Mouse (Mus musculus) MEL (cell line): ENCODE measurements around the gene Slfn2. TPM values are rescaled to one million over a fixed set of nuclear protein-coding genes. Genes with fewer than 3 reads are reported as not detected.

Experiments
- DNase-seq: peaks from one replicate; pipeline ENCODE4 v3.0.0; 2011; ENCODE audit warnings: low read depth, low spot score
- H3K27ac ChIP-seq: 2 replicates; pipeline ENCODE4 v1.5.1; 2012; ENCODE audit warnings: low read depth, mild to moderate bottlenecking, control low read depth, low read length, moderate library complexity; ENCODE audit not compliant: control insufficient read depth
- H3K27me3 ChIP-seq, 2 experiments: fragments of 150-350 bp in 1 of 2; sonication (generic) in 1 of 2; 2 replicates each; pipeline ENCODE4 v1.6.1; 2012; ENCODE audit warnings: low read length in 2 of 2, mild to moderate bottlenecking in 2 of 2, improper control_type of control experiment in 1 of 2, moderate library complexity in 1 of 2; ENCODE audit not compliant: insufficient read depth in 2 of 2, control insufficient read depth in 1 of 2
- H3K36me3 ChIP-seq, 2 experiments: 2 replicates each; pipeline ENCODE4 v1.6.1; 2012 to 2014; ENCODE audit warnings: low read length in 2 of 2, improper control_type of control experiment in 1 of 2, inconsistent platforms in 1 of 2, mild to moderate bottlenecking in 1 of 2; ENCODE audit not compliant: insufficient read depth in 2 of 2, control insufficient read depth in 1 of 2
- H3K4me1 ChIP-seq, 2 experiments: fragments of 150-350 bp in 1 of 2; sonication (generic) in 1 of 2; 2 replicates each; pipeline ENCODE4 v1.6.1; 2012; ENCODE audit warnings: low read length in 2 of 2, improper control_type of control experiment in 1 of 2, mild to moderate bottlenecking in 1 of 2; ENCODE audit not compliant: insufficient read depth in 2 of 2, control insufficient read depth in 1 of 2
- H3K4me3 ChIP-seq, 2 experiments: fragments of 150-350 bp in 1 of 2; sonication (generic) in 1 of 2; 2 replicates each; pipeline ENCODE4 v1.5.1; 2012; ENCODE audit warnings: low read depth in 2 of 2, low read length in 2 of 2, mild to moderate bottlenecking in 2 of 2, moderate library complexity in 2 of 2, control low read depth in 1 of 2, improper control_type of control experiment in 1 of 2; ENCODE audit not compliant: control insufficient read depth in 1 of 2, insufficient read depth in 1 of 2
- H3K79me2 ChIP-seq: 2 replicates; pipeline ENCODE4 v1.6.1; 2012; ENCODE audit warnings: mild to moderate bottlenecking, low read length, moderate library complexity; ENCODE audit not compliant: control insufficient read depth, poor library complexity, insufficient read depth
- H3K9ac ChIP-seq: 2 replicates; pipeline ENCODE4 v1.6.1; 2012; ENCODE audit warnings: low read depth, mild to moderate bottlenecking, control low read depth, low read length, moderate library complexity; ENCODE audit not compliant: control insufficient read depth, poor library complexity, severe bottlenecking
- H3K9me3 ChIP-seq: fragments of 150-350 bp; sonication (generic); replicated peaks from 2 replicates; pipeline ENCODE4 v1.6.1; 2012; ENCODE audit warnings: mild to moderate bottlenecking, low read length, improper control_type of control experiment, moderate library complexity; ENCODE audit not compliant: insufficient read depth
- BHLHE40 ChIP-seq: IDR thresholded peaks from 2 replicates; pipeline ENCODE4 v1.6.1; 2012; ENCODE audit warnings: low read depth, mild to moderate bottlenecking, inconsistent platforms, low read length, improper control_type of control experiment, borderline replicate concordance
- CHD1 ChIP-seq: IDR thresholded peaks from 2 replicates; pipeline ENCODE4 v1.6.1; 2012; ENCODE audit warnings: low read depth, mild to moderate bottlenecking, inconsistent platforms, low read length, improper control_type of control experiment
- CTCF ChIP-seq, 3 experiments: IDR thresholded peaks in 2 of 3; conservative IDR thresholded peaks in 1 of 3; 2 replicates each; pipeline ENCODE4 v1.5.1; 2011 to 2012; ENCODE audit warnings: low read length in 3 of 3, low read depth in 2 of 3, mild to moderate bottlenecking in 2 of 3, improper control_type of control experiment in 1 of 3, inconsistent platforms in 1 of 3, mixed read lengths in 1 of 3, moderate library complexity in 1 of 3; ENCODE audit not compliant: control insufficient read depth in 1 of 3, insufficient read depth in 1 of 3, poor library complexity in 1 of 3, severe bottlenecking in 1 of 3
- ELF1 ChIP-seq: IDR thresholded peaks from 2 replicates; pipeline ENCODE4 v1.6.1; 2014; ENCODE audit warnings: low read depth, mild to moderate bottlenecking, inconsistent platforms, low read length, improper control_type of control experiment, moderate library complexity
- EP300 ChIP-seq, 2 experiments: IDR thresholded peaks; 2 replicates each; pipeline ENCODE4 v1.6.1; 2011; ENCODE audit warnings: improper control_type of control experiment in 2 of 2, low read length in 2 of 2, low read depth in 1 of 2, mild to moderate bottlenecking in 1 of 2
- GABPA ChIP-seq: IDR thresholded peaks from 2 replicates; pipeline ENCODE4 v1.6.1; 2012; ENCODE audit warnings: low read depth, mild to moderate bottlenecking, inconsistent platforms, low read length, improper control_type of control experiment, moderate library complexity
- GATA1 ChIP-seq: IDR thresholded peaks from 2 replicates; pipeline ENCODE4 v1.6.1; 2011; ENCODE audit warnings: low read depth, low read length, improper control_type of control experiment
- MAFK ChIP-seq: IDR thresholded peaks from 2 replicates; pipeline ENCODE4 v1.6.1; 2011; ENCODE audit warnings: low read depth, mild to moderate bottlenecking, low read length, improper control_type of control experiment, borderline replicate concordance
- MAX ChIP-seq: IDR thresholded peaks from 2 replicates; pipeline ENCODE4 v1.6.1; 2011; ENCODE audit warnings: low read length, improper control_type of control experiment
- MXI1 ChIP-seq: IDR thresholded peaks from 2 replicates; pipeline ENCODE4 v1.6.1; 2011; ENCODE audit warnings: mild to moderate bottlenecking, low read depth, low read length, improper control_type of control experiment
- MYB ChIP-seq: IDR thresholded peaks from 2 replicates; pipeline ENCODE4 v1.6.1; 2011; ENCODE audit warnings: mild to moderate bottlenecking, low read depth, low read length, improper control_type of control experiment
- NELFE ChIP-seq: IDR thresholded peaks from 2 replicates; pipeline ENCODE4 v1.6.1; 2011; ENCODE audit warnings: low read depth, low read length, improper control_type of control experiment
- POLR2AphosphoS5 ChIP-seq: IDR thresholded peaks from 2 replicates; pipeline ENCODE4 v1.6.1; 2012; ENCODE audit warnings: low read depth, borderline replicate concordance, mild to moderate bottlenecking, inconsistent platforms, low read length, moderate library complexity, mixed read lengths
- RAD21 ChIP-seq: IDR thresholded peaks from 2 replicates; pipeline ENCODE4 v1.6.1; 2011; ENCODE audit warnings: mild to moderate bottlenecking, low read depth, low read length, improper control_type of control experiment
- RCOR1 ChIP-seq: IDR thresholded peaks from 2 replicates; pipeline ENCODE4 v1.6.1; 2012; ENCODE audit warnings: low read depth, mild to moderate bottlenecking, inconsistent platforms, low read length, improper control_type of control experiment
- TAL1 ChIP-seq: IDR thresholded peaks from 2 replicates; pipeline ENCODE4 v1.6.1; 2012; ENCODE audit warnings: mild to moderate bottlenecking, inconsistent platforms, low read length, moderate library complexity, mixed read lengths
- TBP ChIP-seq: IDR thresholded peaks from 2 replicates; pipeline ENCODE4 v1.8.0; 2011; ENCODE audit warnings: low read depth, low read length, improper control_type of control experiment
- TCF12 ChIP-seq: IDR thresholded peaks from 2 replicates; pipeline ENCODE4 v1.6.1; 2014; ENCODE audit warnings: low read depth, mild to moderate bottlenecking, inconsistent platforms, low read length, improper control_type of control experiment, moderate library complexity
- ZMIZ1 ChIP-seq: IDR thresholded peaks from 2 replicates; pipeline ENCODE4 v1.6.1; 2012; ENCODE audit warnings: low read depth, mild to moderate bottlenecking, inconsistent platforms, low read length, improper control_type of control experiment, moderate library complexity
- ZNF384 ChIP-seq: IDR thresholded peaks from 2 replicates; pipeline ENCODE4 v1.6.1; 2012; ENCODE audit warnings: low read depth, mild to moderate bottlenecking, inconsistent platforms, low read length, improper control_type of control experiment
- polyA plus RNA-seq, 2 experiments: library from polyadenylated mRNA; stranded (reverse) in 1 of 2; unstranded in 1 of 2; fragments of >175 nt in 1 of 2; fragments of >200 nt in 1 of 2; gene quantifications; 2 replicates each; pipeline versions ENCODE4 v1.2.1 to v1.2.4; 2012; ENCODE audit warnings: low replicate concordance in 2 of 2, low read depth in 1 of 2; ENCODE audit not compliant: insufficient read length in 2 of 2, insufficient read depth in 1 of 2, missing spikeins in 1 of 2
- total RNA-seq: library from RNA; depleted of rRNA; stranded (reverse); fragments of 300-350 nt; gene quantifications from 2 replicates; pipeline ENCODE4 v1.2.3, GENCODE M21; 2012

Slfn2 gene
- total and polyA plus RNA-seq, 3 experiments, result 0.07 to 0.46 TPM; not detected in 1

GRCm38 (mm10) chr11:83040325-83040724 lies 24.6 kb upstream of the Slfn2 start:
- Histone ChIP-seq H3K4me1 (peaks cover 0 to 6% of the 10 kb centered on the region in 2 experiments; a peak in 1 of 4 replicates), H3K27ac (no peak overlapping the region), H3K9ac (no peak overlapping the region), H3K9me3 (no peaks in the 10 kb centered on the region), H3K27me3 (no peaks in the 10 kb centered on the region), H3K4me3 (no peak overlapping the region), H3K36me3 (no peaks in the 10 kb centered on the region; a peak in 1 of 4 replicates), H3K79me2 (no peaks in the 10 kb centered on the region)
- peak in 1 of 3 experiments; percentile 16; a peak in 2 of 6 replicates for TF ChIP-seq CTCF (IDR thresholded peaks at IDR 0.05 in 2 of 3, conservative IDR thresholded peaks at IDR 0.05 in 1 of 3; ENCODE audit: control insufficient read depth in 1 of 3, insufficient read depth in 1 of 3, low read depth in 2 of 3, low read length in 3 of 3, poor library complexity in 1 of 3, severe bottlenecking in 1 of 3)
- TF ChIP-seq NELFE, result no peak
- TF ChIP-seq RAD21, result peak; percentile 4; the same call in 1 of the 2 replicates
- TF ChIP-seq ELF1, result no peak
- peak; percentile 71 for DNase-seq

GRCm38 (mm10) chr11:83041000-83041399 lies 23.9 kb upstream of the Slfn2 start:
- Histone ChIP-seq H3K27ac (no peak overlapping the region), H3K9me3 (no peaks in the 10 kb centered on the region), H3K36me3 (no peaks in the 10 kb centered on the region; a peak in 1 of 4 replicates), H3K4me1 (peaks cover 0 to 6% of the 10 kb centered on the region in 2 experiments; a peak in 1 of 4 replicates), H3K79me2 (no peaks in the 10 kb centered on the region), H3K4me3 (no peak overlapping the region), H3K27me3 (no peaks in the 10 kb centered on the region), H3K9ac (no peak overlapping the region)
- TF ChIP-seq MAX, result 0 out of 2 replicates have a peak, but pooled peaks have one; percentile 16
- no peak for TF ChIP-seq RCOR1
- peak; percentile 86 for TF ChIP-seq GATA1
- no peak for TF ChIP-seq MAFK
- peak; percentile 61; the same call in 1 of the 2 replicates for TF ChIP-seq TCF12
- peak; percentile 52 to 67 for TF ChIP-seq EP300 (IDR thresholded peaks at IDR 0.05; ENCODE audit: low read depth in 1 of 2, low read length in 2 of 2)
- no peak for TF ChIP-seq TAL1
- no peak for TF ChIP-seq BHLHE40
- no peak for DNase-seq

GRCm38 (mm10) chr11:83043891-83044290 lies 21.0 kb upstream of the Slfn2 start:
- Histone ChIP-seq H3K4me3 (no peak overlapping the region), H3K27me3 (no peaks in the 10 kb centered on the region), H3K36me3 (no peaks in the 10 kb centered on the region; a peak in 1 of 4 replicates), H3K4me1 (0 out of 4 replicates have a peak, but pooled peaks cover 0 to 3% of the 10 kb centered on the region in 2 experiments), H3K9ac (no peak overlapping the region), H3K79me2 (no peaks in the 10 kb centered on the region), H3K27ac (no peak overlapping the region), H3K9me3 (no peaks in the 10 kb centered on the region)
- TF ChIP-seq NELFE (no peak), CHD1 (no peak), TAL1 (no peak), MXI1 (no peak), MYB (no peak), POLR2AphosphoS5 (no peak), TBP (no peak), ELF1 (no peak), ZNF384 (no peak), GABPA (no peak), RCOR1 (no peak), EP300 (IDR thresholded peaks at IDR 0.05; ENCODE audit: low read depth in 1 of 2, low read length in 2 of 2) (no peak), BHLHE40 (no peak), MAX (no peak), ZMIZ1 (no peak)
- no peak for DNase-seq
